Mouse (Mus musculus) bone marrow macrophage, adult 2 months (primary cell): ENCODE measurements at regions not wholly inside any gene's neighbourhood (a gene's known extent, or its start where the extent isn't known, plus 50 kb on each side); places are given as distances from the start of the nearest gene placed in this dataset.

Source experiments
- CTCF ChIP-seq: IDR thresholded peaks from 2 replicates; pipeline ENCODE4 v1.5.1; 2012; ENCODE audit warnings: low read depth, mild to moderate bottlenecking, low read length, moderate library complexity
- POLR2A ChIP-seq: IDR thresholded peaks from 2 replicates; pipeline ENCODE4 v1.6.1; 2012; ENCODE audit warnings: mild to moderate bottlenecking, low read depth, low read length, borderline replicate concordance

DNA sequence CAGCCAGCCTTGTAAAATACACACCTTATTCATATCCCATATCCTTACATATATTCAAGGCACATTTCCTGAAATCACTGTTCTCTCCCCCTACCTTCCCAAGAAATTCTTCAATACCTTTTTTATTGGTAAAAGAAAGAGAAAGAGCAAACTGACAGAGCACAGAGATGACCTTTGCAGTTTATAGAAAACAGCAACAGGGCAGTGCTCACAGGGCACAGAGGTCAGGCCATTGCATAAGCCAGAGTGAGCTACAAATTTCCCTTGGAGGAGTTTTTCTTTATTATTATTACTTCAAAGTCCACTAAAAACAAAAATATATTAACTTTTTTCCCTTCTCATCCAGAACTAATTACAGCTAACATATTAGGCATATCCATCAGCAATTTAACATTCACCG, 182.5 kb downstream of the Spata18 start:
- TF ChIP-seq CTCF (no peak), POLR2A (no peak)
